ENCODE assay signal across 18 mouse cellular contexts in genomic region chr6:117897800-117898199, GRCm38 (mm10). TPM values are rescaled to one million over a fixed set of nuclear protein-coding genes. Genes with fewer than 3 reads are reported as not detected.
"Had no signal": no experiment of that assay in that cellular context is flagged by ENCODE, and none has a peak within 500 bp of the region (broad histone marks: within the 10 kb centered on the region; RNA-seq: fewer than 3 reads in every experiment).

No protein-coding gene starts in this region.

- H3K9ac ChIP-seq: hindbrain, embryonic 15.5 days; liver, embryonic 14.5 days; midbrain, embryonic 15.5 days; neural tube, embryonic 12.5 days; neural tube, embryonic 15.5 days had no signal

- DNase-seq: layer of hippocampus, postnatal 36 days; lung, adult 2 months; lung, postnatal 14 days; lung, postnatal 4 days; right cerebral cortex, adult 18-20 months; right cerebral cortex, postnatal 14 days; right cerebral cortex, postnatal 4 days; thymus, adult 2 months; thymus, postnatal 14 days; thymus, postnatal 4 days had no signal

- ATAC-seq: midbrain, embryonic 15.5 days had no signal

- H3K36me3 ChIP-seq: hindbrain, embryonic 15.5 days; midbrain, embryonic 15.5 days; neural tube, embryonic 12.5 days; neural tube, embryonic 15.5 days had no signal

- H3K9me3 ChIP-seq: hindbrain, embryonic 15.5 days; midbrain, embryonic 15.5 days; neural tube, embryonic 12.5 days; neural tube, embryonic 15.5 days had no signal

- H3K4me1 ChIP-seq: hindbrain, embryonic 15.5 days; midbrain, embryonic 15.5 days; neural tube, embryonic 12.5 days; neural tube, embryonic 15.5 days had no signal

- H3K27ac ChIP-seq: hindbrain, embryonic 15.5 days; left cerebral cortex, adult 2 months; liver, embryonic 14.5 days; midbrain, embryonic 15.5 days; neural tube, embryonic 12.5 days; neural tube, embryonic 15.5 days; stomach, postnatal 0 days had no signal

- H3K4me2 ChIP-seq: hindbrain, embryonic 15.5 days; midbrain, embryonic 11.5 days; midbrain, embryonic 15.5 days; neural tube, embryonic 12.5 days; neural tube, embryonic 15.5 days had no signal

- H3K27me3 ChIP-seq: hindbrain, embryonic 15.5 days; midbrain, embryonic 15.5 days; neural tube, embryonic 12.5 days; neural tube, embryonic 15.5 days had no signal

- H3K4me3 ChIP-seq: hindbrain, embryonic 15.5 days; left cerebral cortex, adult 2 months; midbrain, embryonic 15.5 days; neural tube, embryonic 12.5 days; neural tube, embryonic 15.5 days had no signal

RNA-seq across cellular contexts. Expression of gene Fxyd4, which starts 39.7 kb away (rescaled TPM):
- polyA plus RNA-seq: liver, embryonic 14.5 days had no signal
